Mouse (Mus musculus) common myeloid progenitor, adult 5-6 weeks (primary cell): ENCODE measurements around the gene C1ql1. TPM values are rescaled to one million over a fixed set of nuclear protein-coding genes. Genes with fewer than 3 reads are reported as not detected.

Experiments used
- ATAC-seq: replicated peaks from 2 replicates; pipeline ENCODE4 v1.8.0; 2016; ENCODE audit warnings: low read depth, mild to moderate bottlenecking, moderate TSS enrichment, inconsistent platforms; ENCODE audit not compliant: poor library complexity, severe bottlenecking
- total RNA-seq: library from RNA; stranded (forward); fragments of 200-1000, 187-1606 nt; gene quantifications from 2 replicates; pipeline ENCODE4 v1.2.3, GENCODE M21; 2017

C1ql1 gene
- total RNA-seq, 1 experiment from 2014 or later, result not detected

DNA sequence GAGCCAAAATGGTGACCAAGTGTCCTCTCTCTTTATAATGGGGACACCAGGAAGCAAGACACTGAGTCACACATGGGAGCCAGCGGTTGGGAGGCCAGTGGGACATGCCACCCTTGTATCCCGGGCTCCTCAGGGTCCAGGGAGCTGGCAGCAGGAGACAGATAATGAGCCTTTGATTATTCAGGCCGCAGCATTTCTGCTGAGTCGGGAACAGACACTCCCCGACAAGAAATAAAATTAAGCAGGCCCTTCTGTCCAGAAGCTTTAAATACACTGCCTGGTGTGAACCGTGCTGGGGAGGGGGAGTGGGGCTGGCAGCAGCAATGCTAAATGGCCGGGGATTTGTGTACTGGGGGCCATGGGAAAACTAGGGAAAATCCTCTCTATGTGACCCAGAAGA lies 35.1 kb downstream of the C1ql1 start:
- no peak for ATAC-seq

GRCm38 (mm10) chr11:102903654-102904053 lies 42.8 kb downstream of the C1ql1 start:
- ATAC-seq, result no peak

GRCm38 (mm10) chr11:102902107-102902506 lies 44.4 kb downstream of the C1ql1 start:
- no peak for ATAC-seq

- ATAC-seq, result 0 out of 2 replicates have a peak, but pooled peaks have one; percentile 1
Observed at GRCm38 (mm10) chr11:102901199-102901598, 45.3 kb downstream of the C1ql1 start.

GRCm38 (mm10) chr11:102900763-102901162 lies 45.7 kb downstream of the C1ql1 start, which contains the start of gene Gfap:
TSS of gene Gfap (minus strand) at chr11:102900912.
- ATAC-seq, result peak; percentile 81

GRCm38 (mm10) chr11:102898408-102898807 lies 48.1 kb downstream of the C1ql1 start:
- no peak for ATAC-seq

GRCm38 (mm10) chr11:102896641-102897040 lies 49.8 kb downstream of the C1ql1 start:
- ATAC-seq, result no peak

- no peak; the same call in 1 of the 2 replicates for ATAC-seq
Observed at GRCm38 (mm10) chr11:102895779-102896178, 50.7 kb downstream of the C1ql1 start.

DNA sequence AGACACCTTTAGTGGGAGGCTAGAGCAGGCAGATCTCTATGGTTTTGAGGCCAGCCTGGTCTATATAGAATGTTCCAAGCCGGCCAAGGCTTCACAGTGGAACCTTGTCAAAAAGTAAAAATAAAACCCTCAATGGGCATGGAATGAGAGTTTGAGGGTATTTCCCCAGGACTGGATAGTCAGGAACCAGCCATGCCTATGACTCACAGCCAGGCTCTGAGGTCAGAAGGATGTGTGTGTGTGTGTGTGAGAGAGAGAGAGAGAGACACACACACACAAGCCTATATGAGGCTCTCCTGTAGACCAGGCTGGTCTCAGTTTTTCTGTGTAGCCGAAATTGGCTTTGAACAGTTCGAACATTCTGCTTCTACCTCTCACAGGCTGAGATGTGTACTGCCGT lies 51.8 kb downstream of the C1ql1 start:
- ATAC-seq, result no peak

- ATAC-seq, result peak; percentile 89
Observed at GRCm38 (mm10) chr11:102893015-102893651, 53.4 kb downstream of the C1ql1 start.

DNA sequence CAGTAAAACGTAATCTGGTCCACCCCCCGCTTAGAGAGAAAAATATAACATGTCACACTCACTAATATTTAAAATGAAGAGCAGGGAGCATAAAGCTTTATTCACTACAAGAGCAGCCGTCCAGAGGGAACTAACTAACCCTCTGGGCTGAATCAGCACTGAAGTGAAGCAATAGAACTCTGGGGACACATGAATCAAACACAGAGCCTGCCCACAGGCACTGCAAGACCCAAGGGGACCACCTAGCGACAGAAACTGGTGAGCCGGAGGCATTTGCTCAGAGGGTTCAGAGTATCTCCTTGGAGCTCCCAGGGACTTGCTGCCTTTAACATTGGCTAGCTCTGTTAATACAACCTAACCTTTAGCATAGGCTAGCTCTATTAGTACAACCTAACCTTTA lies 56.4 kb downstream of the C1ql1 start:
- ATAC-seq, result no peak

Other genes starting within 250 kb of the C1ql1 start
- gene Ccdc43, start 248.9 kb downstream of the C1ql1 start, total RNA-seq, result 41.4 and 43.8 TPM in 2 replicates
- gene Adam11, start 185.2 kb downstream of the C1ql1 start, total RNA-seq, result 0.46 and 1.1 TPM in 2 replicates
- gene Gjc1, start 127.0 kb downstream of the C1ql1 start, total RNA-seq, result not detected in 2 replicates
- not detected in 2 replicates for gene Higd1b, start 110.8 kb downstream of the C1ql1 start, total RNA-seq
- 143 and 191 TPM in 2 replicates for gene Eftud2, start 65.7 kb downstream of the C1ql1 start, total RNA-seq
- gene Ccdc103, start 65.5 kb downstream of the C1ql1 start, total RNA-seq, result not detected in 2 replicates
- not detected in 2 replicates for gene Fam187a, start 61.5 kb downstream of the C1ql1 start, total RNA-seq
- gene Gfap, start 45.8 kb downstream of the C1ql1 start, total RNA-seq, result 0.37 TPM in 1 of 2 replicates, not detected in the other
- gene Kif18b, start 21.6 kb downstream of the C1ql1 start, total RNA-seq, result 16.2 and 17.3 TPM in 2 replicates
- 32.2 and 37.7 TPM in 2 replicates for gene Nmt1, start 81.5 kb upstream of the C1ql1 start, total RNA-seq
- gene Dcakd, start 81.6 kb upstream of the C1ql1 start, total RNA-seq, result 13.2 and 18.7 TPM in 2 replicates
- gene Plcd3, start 155.0 kb upstream of the C1ql1 start, total RNA-seq, result 0.27 and 3.6 TPM in 2 replicates
- gene Acbd4, start 155.0 kb upstream of the C1ql1 start, total RNA-seq, result 9.2 and 9.3 TPM in 2 replicates
- gene Hexim1, start 169.5 kb upstream of the C1ql1 start, total RNA-seq, result 26.6 and 28.0 TPM in 2 replicates
- gene Hexim2, start 185.7 kb upstream of the C1ql1 start, total RNA-seq, result 2.1 and 2.6 TPM in 2 replicates
- 28.4 and 81.9 TPM in 2 replicates for gene Fmnl1, start 224.4 kb upstream of the C1ql1 start, total RNA-seq